Mouse (Mus musculus): ENCODE measurements around the gene Vgll3.
A peak's percentile ranks its signal among the peaks of the same experiment; 100 is the strongest.

Vgll3 gene

DNA sequence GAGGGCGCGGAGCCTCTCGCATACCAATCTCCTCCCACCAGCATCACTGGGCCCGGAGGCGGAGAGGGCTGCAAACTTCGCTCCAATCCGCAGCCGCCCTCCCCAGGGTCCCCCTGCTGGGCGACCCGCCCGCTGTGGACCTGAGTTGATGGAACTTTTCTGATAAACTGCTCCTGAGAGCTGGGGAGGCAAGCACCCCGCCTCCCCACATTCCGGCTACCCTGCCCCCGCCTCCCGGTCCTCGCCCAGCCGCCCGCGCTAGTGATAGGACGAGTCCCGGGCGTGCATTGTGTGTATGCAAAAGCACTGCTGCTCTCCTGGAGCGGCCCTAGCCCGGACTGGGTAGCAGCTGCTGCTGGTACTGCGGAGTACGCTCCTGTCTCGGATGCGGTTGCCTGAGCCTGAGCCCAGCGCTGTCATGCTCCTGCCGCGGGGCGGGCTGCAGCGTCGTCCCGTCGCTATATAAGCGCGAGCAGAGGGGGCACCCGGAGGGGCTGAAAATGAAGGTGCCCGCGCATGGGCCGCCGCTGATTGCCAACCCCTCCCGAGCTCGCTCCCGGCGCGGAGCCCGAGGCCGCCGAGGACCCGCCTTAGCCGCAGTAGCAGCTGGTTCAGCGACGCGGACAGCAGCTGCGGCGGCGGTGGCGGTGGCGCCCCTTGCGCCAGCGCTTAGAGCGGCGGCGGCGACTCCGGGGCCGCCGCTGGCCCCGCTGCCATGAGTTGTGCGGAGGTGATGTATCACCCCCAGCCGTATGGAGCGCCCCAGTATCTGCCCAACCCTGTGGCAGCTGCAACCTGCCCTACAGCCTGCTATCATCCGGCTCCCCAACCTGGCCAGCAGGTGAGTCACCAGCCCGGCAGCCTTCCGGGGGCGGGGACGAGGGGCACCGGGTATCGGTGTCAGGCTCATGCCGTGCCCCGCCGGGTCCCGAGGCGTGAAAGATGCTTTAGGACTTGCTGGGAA, at the start of gene Vgll3:
TSS of gene Vgll3 (plus strand) at position 340 of the 964 bp plus-strand sequence.
- peak; percentile 70 for DNase-seq

DNA sequence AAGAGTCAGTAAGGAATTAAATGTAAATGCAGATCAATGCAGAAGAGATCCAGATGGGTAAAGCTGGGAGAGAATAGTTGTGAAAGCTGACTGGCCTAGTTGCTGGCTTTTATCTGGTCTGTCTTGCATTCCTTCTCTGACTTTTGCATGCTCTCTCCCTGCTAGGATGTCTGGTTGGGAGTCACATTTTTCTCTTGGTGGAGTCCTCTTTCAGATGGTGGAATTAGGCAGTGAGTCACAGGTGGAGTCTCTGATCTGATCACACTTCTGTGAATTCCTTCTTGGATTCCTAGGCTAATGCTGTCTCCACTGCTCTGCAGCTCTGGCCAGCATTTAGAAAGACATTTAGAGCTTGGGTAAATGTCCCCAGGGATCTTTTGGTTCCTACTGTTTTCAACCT, 49.1 kb upstream of the Vgll3 start:
- no peak for DNase-seq

DNA sequence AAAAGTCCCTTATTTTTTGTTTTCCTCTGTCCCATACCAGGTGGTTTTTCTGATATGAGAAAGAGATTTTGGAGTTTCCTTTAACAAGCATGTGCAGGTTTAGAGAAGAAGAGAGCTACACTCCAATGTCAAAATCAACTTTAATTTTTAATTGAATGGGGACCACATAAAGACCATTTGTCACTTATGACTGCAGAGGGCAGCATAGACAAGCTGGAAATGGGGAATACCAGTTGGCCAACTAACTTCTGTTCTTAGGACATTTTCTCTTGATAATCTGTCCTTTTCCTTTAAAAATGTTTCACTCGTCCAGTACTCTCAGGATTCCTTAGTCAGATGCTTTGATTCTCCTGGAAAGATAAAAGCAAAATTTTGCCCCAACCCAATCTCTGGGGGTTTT, 29.1 kb upstream of the Vgll3 start:
- peak; percentile 19 for DNase-seq

GRCm38 (mm10) chr16:65816059-65816458, 1.0 kb downstream of the Vgll3 start:
- DNase-seq: no peak

GRCm38 (mm10) chr16:65818779-65819178, 3.7 kb downstream of the Vgll3 start:
- DNase-seq: peak; percentile 59

DNA sequence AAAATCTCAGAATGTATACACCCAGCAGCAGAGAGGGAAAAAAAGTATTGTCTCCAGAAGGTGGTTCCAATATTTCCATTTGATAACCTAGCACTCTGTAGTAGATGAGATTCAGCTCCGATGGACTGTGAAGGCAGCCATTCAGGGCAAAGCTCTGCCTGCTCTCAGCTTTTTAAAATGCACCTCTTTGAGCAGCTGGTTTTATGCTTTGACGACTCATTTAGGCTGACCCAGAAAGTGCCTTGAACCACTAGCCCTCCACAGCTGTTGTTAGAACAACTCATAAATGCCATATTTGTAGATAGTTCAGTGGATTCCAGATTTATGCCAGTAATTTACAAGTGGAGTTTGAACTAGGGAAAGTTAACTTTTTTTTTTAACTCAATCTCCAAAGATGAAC, 5.7 kb downstream of the Vgll3 start:
- DNase-seq: peak; percentile 49

- no peak for DNase-seq
Observed at GRCm38 (mm10) chr16:65823721-65824120, 8.7 kb downstream of the Vgll3 start.

DNA sequence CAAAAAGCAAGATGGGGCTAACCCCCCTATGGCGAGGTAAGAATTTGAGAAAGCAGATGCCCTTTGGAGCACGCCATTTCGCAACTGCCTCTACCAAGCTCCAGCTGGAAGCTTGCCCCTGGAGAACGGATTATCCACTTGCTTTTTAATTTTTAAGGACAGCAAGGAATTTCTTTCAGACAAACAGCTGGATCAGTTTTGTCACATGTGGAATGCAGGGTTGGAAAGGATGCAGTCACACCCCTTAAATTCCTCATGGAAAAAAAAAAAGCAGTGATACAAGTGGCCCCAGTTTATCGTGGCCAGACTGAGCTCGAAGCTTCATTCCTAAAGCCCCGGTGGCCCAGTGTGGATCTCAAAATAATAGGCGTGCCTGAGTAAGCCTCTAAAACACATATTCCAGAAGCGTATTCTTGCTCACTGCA, 13.1 kb downstream of the Vgll3 start:
- DNase-seq: peak; percentile 71

- DNase-seq: no peak
Observed at GRCm38 (mm10) chr16:65829096-65829495, 14.0 kb downstream of the Vgll3 start.

- DNase-seq: no peak
Observed at GRCm38 (mm10) chr16:65834721-65835120, 19.7 kb downstream of the Vgll3 start.

DNA sequence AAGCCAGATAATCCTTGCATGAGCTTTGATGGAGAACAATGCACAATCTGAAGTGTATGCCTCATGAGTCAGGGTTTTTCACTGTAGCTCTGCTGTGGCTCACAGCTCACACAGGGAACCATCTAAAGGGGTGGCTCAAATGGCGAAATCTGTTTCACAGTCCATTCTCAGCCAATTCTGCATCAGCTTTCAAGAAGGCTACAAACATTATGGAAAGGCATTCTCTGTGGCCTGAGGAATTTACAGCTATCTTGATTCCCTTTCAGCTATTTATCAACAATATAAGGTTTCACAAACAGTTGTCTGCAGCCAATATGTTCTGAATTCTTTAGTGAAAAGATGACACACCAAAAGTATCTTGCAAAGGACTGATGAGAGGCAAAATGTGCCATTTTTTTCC, 35.1 kb downstream of the Vgll3 start:
- DNase-seq: no peak

- no peak for DNase-seq
Observed at GRCm38 (mm10) chr16:65864471-65864870, 49.4 kb downstream of the Vgll3 start.

DNA sequence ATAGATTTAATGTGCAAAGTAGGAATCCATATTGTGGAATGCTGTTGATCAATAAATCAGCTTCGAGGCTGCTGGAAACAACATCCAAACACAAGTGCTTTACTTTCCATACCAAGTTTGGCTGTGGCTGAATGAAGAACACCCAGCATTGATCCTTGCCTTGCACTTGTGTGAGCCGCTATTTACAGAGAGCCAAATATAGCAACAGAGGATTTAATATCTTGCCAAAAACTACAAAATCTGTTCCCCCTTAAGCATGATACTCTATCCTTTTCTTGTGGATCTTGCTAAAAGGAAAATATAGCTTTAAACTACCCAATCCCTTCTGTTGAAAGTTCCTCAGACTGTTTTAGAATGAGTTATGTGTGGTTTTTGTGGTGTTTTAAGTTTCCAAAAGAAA, 52.9 kb downstream of the Vgll3 start:
- DNase-seq: no peak

DNA sequence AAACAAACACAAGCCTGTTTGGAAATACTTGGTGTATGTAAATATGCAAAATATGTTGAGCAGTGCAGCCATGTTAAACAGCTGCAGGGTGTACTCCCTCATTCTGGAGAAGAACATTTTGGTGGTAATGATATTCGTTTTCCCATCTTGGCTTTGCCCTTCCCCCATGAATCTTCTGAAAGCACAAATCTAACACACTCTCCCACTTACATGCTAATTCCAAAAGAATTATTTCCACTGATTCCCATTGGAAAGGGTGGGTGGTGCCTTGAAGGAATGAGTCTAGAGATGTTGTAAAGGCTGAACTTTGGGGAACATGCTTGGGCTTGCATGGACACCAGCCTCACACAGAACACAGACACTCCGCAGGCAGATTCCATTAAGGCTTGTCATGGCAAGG, 53.9 kb downstream of the Vgll3 start:
- DNase-seq: no peak

GRCm38 (mm10) chr16:65888940-65889339, 73.9 kb downstream of the Vgll3 start:
- peak; percentile 71 for DNase-seq

Measured in lung, postnatal 36 days (tissue).